Mouse (Mus musculus) E14TG2a.4 (cell line): ENCODE measurements around the gene Rpain.
A peak's percentile ranks its signal among the peaks of the same experiment; 100 is the strongest.

Experiments
- CTCF ChIP-seq: conservative IDR thresholded peaks from 2 replicates; pipeline ENCODE4 v1.5.1; 2014; ENCODE audit warnings: low read length
- NANOG ChIP-seq: IDR thresholded peaks from 2 replicates; pipeline ENCODE4 v1.6.1; 2014; ENCODE audit warnings: borderline replicate concordance, low read length, mixed read lengths
- POU5F1 ChIP-seq: IDR thresholded peaks from 2 replicates; pipeline ENCODE4 v1.6.1; 2014; ENCODE audit warnings: low read length, borderline replicate concordance

GRCm38 (mm10) chr11:70970560-70971540 lies 837 bp downstream of the Rpain start:
- TF ChIP-seq CTCF (peak; percentile 40), POU5F1 (no peak), NANOG (no peak)
